Mouse (Mus musculus) neural tube, embryonic 11.5 days (tissue): ENCODE results near the gene Nob1. TPM values are rescaled to one million over a fixed set of nuclear protein-coding genes. Genes with fewer than 3 reads are reported as not detected.

ENCODE experiments used
- polyA plus RNA-seq: library from polyadenylated mRNA; unstranded; fragments of >200 nt; fragmentation: Nextera tagmentation; extraction: Ambion mirVana; gene quantifications from 2 replicates; pipeline ENCODE4 v1.2.1, GENCODE M21; 2014

The Nob1 gene
- polyA plus RNA-seq, 1 experiment from 2014 or later, result 70.3 TPM

Other genes with a start within 250 kb of the Nob1 start
- 8.8 and 11.2 TPM in 2 replicates for gene Nfat5, start 131.6 kb downstream of the Nob1 start, polyA plus RNA-seq
- 5.1 and 5.9 TPM in 2 replicates for gene Nqo1, start 21.8 kb downstream of the Nob1 start, polyA plus RNA-seq
- gene Wwp2, start 11.3 kb upstream of the Nob1 start, polyA plus RNA-seq, result 70.6 and 76.2 TPM in 2 replicates
- gene Psmd7, start 163.4 kb upstream of the Nob1 start, polyA plus RNA-seq, result 335 and 339 TPM in 2 replicates